Mouse (Mus musculus): ENCODE measurements at regions not wholly inside any gene's neighbourhood (a gene's known extent, or its start where the extent isn't known, plus 50 kb on each side); places are given as distances from the start of the nearest gene placed in this dataset.

DNA sequence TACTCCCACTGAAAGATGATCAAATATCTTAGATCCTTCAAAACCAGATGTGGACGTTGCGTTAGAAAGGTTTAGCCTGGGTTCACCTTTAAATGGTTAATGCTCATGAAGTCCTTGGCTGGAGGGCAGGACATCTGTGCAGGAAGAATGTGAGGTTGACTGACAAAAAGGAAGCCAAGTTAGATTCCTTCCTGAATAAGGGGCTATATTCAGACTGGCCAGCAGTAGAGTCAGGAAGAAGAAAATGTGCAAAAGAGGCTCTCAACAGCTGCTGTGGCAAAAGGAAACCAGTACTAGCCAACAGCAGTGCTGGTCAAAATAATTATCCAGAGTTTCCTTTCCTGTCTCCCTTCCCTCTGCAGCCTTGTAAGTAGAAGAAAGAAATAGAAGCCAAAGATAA, 582.0 kb upstream of the Marcks start:
- no peak for DNase-seq (ENCODE audit: low read depth, low spot score)

DNA sequence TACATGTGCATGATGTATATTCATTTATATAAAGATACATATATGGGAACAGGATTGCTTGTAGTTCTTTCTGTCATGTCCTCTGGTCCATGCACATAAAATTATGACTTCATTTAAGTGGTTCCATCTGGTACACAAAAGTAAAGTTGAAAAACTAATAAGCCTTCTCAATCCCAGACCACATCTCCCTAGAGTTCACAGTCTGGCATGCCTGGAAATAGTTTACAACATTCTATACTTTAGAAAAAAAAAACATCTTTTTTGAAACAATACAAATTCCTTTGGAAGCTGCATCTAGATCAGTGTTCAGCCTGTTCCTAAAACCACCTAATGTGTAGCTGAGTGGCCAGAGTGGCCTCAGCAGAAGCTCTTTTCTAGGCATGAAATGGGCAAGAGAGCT, 578.2 kb upstream of the Marcks start:
- DNase-seq (ENCODE audit: low read depth, low spot score), result no peak

DNA sequence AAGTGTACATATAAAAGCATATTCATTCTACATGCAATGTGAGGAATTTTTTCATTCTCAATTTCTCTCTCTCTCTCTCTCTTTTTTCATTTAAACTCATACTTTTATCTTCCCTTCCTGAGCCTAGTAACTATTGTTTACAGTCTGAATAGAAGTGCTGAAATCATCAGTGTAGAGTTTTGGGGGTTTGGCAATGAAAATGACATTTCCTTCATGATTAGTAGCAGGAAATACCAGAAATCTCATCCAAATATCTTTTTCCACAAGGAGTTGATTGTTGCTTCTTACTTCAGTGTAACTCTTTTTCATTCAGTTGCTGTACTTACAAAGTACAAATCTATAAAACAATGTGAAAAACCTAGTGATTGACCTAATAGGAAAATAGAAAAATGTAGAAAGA, 572.7 kb upstream of the Marcks start:
- DNase-seq (ENCODE audit: low read depth, low spot score), result no peak

DNA sequence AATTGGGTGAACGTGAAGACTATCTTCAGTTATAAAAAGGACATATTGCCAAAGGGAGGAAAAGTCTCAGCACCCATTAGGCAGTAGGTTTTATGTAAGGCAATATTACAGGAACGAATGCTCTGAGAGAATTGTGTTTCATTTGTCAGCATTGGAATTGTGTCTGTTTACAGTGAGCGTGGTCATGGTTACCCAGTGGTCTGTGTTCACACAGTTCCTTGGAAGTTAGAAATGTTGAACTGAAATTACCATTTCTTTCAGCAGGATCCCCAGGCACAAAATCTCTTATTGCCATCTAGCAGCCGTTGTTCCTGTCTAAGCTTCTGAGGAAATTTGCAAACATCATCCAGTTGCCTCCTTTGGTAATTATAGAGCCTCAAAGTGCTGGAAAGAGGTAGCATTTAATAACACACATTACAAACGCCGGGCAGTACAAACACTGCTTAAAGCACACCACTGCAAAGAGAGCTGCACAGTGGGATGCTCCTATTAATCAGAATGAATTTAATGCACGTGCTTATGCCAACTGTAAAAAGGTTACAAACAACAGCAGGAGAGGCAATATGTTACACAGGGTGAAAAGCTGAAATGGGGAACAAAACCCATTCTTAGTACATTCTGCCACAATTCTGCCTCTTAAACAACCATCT, 555.4 kb upstream of the Marcks start:
- DNase-seq (ENCODE audit: low read depth, low spot score), result no peak

DNA sequence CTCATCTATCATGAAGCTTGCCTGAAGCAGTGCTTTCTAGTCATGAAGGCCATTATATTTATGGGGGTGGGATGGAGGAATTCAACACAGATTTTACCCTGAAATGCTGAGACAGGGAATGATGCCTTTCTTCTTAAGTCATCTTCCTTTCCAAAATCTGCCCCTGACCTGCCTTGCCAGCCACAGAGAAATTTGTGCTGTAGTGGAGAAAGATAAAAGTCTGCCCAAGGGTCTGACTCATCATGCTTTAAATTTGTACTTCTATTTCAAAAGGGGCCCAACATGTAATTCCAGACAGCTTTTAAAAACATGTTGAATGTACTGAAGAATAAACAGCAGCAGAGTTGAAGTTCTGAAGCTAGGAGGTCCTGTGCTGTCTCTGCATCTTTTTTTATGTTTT, 554.1 kb upstream of the Marcks start:
- DNase-seq (ENCODE audit: low read depth, low spot score), result no peak

DNA sequence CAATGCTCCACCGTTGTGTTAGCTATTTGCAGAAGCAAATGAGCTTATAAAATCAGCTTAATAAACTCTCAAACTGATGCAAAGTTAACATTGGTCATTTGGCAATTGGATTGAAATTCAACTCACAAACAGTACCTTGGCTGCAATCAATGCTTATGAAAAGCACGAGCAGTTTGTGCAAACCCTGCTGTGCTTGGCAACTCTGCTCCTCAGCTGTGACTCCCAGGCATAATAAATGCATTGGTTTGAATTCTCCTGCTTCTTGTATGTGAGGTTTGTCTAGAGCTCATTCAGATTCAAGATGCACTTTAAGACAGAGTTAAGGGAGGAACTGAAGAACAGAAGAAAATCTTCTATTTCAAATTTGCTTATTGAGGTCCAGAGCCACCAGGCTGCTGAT, 553.2 kb upstream of the Marcks start:
- DNase-seq (ENCODE audit: low read depth, low spot score), result no peak

DNA sequence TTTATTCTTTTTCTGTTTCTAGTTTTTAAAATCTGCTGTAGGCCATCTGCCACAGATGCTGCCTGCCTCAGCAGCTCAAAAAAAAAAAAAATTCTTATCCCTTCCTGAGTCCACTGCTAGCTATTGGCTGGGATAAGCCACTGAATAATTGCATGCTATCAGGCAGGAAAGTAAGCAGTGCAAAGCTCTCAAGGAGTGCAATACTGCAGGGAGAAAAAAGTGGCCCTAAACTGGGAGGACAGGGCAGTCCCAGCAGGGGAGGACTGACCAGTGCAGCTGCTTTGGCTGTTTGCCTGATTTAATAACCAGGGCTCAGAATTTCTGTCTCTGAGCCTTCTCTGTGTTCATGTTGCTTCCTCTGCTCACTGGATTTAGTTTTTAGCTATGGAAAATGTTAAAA, 544.4 kb upstream of the Marcks start:
- no peak for DNase-seq (ENCODE audit: low read depth, low spot score)

DNA sequence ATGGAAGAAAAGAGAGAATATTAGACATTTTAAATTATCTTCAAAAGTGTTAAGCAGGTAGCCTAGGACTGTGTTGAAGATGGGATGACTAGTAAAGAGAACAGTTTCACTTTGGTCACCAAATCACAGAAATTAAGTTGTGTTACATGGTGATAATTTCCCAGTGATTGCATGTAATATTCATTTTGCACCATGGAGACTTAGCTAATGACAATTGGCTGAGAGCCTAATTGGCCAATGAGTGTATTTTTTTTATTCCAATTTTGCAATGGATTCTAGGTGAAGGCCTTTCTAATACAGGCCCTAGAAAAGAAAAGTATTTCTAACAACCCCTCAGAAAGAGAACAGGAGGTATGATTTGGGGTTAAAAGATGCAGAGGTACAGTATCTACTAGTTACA, 541.9 kb upstream of the Marcks start:
- DNase-seq (ENCODE audit: low read depth, low spot score), result no peak

DNA sequence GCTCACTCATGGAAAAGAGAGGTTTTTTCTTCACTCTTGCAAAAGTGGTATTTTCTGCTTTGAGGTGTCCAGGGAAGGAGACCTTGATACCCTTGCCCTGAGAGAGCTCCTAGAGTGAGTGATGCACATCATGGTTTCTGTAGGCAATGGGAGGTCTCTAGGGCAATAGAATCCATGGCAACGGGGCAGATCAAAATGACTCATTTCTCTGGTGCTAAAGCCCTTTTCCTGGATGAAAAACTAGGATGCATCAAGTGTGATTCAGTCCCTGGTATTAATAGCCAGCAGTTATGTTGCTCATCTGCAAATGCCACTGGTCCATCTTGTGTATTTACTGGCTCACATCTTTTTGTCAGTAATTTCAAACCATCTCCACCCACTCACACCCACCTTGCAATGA, 539.1 kb upstream of the Marcks start:
- DNase-seq (ENCODE audit: low read depth, low spot score), result no peak

DNA sequence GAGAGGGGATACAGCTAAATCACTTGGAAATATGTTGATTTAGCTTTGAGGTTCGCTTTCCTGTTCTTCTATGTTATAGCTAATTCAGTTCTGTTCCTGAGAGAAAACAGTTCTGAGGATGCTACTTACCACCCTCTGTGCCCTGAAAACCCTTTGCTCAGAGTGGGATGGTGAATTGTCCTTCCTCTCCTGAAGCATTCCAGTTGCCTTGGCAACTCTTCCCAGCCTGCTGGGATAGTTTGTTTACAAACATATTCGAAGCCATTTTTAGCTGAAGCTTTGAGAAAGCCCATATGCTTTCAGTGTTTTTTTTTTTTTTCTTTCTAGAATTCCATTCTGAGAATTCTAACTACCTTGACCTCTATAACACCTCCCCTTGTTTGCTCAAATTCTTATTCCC, 530.1 kb upstream of the Marcks start:
- no peak for DNase-seq (ENCODE audit: low read depth, low spot score)

DNA sequence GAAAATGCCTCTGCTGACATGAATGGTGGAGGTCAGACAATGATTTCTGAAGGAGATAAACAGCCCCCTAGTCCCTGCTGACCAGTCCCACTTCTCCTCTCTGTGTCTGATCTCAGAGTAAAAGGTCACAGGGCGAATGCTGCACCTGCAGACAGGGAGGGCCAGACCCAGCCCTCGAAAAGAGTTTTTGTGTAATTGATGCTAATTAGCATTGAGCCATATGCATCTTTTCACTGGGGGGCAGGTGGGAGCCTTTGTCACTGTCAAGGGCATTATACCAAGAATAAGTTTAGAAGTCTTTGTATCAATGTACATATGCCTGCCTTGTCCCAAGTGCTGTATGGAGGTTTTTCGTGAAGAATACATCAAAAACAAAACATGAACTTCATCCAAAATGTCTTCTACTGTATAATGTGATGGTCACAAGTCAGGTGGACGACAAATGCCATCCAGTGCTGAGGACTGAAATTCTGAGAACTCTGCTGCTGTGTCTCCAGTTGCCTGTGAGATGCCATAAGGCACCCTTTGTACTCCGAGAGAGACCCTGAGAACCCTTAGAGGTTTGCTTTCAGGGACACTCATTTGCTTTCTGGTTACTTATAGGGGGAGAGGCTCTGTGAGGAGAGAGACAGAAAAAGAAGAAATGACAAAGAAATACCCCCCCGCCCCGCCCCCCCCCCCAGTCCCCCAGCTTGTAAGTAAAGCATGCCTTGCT, 528.5 kb upstream of the Marcks start:
- DNase-seq (ENCODE audit: low read depth, low spot score), result no peak

DNA sequence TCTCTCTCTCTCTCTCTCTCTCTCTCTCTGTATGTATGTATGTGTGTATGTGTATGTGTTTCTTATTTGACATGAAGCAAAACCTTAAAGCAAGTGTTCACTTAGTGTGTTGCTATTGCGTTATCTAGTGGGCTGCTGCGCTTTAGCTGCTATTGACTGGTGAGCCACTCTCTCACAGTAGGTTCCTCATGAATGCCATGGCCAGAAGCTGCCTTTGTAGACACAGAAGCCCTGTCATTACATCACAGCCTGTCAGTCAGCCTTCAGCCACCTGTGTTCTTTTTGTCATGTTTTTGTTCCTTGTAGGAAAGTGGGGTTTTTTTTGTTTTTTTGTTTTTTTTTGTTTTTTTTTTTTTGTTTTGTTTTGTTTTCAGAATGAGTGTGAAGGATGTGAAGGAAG, 527.8 kb upstream of the Marcks start:
- no peak for DNase-seq (ENCODE audit: low read depth, low spot score)

DNA sequence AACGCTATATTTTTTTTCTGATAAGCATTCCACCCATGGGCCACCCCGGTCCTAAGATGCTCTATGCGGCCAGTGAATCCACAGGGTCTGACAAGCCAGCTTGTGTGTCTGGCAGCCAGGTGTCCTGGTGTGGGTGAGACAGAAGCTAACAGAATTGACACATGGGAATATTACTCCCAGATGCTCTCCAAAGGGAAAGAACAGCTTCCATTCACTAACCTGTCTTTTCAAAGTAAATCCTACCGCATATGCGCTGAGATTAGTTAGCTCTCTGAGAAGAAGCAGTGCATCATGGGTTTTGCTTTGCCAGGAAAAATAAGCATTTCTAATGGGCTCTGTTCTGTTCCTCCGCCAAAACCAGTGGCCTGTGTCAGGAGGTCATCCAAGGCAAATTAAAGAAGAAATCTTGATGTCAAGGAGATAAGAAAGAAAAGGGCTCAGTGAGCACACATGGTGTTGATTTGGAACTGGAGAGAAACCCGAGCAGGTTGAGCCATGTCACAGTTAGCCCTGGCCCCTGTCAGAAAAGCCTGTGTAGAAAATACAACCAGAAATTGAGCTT, 498.4 kb upstream of the Marcks start:
- DNase-seq (ENCODE audit: low read depth, low spot score), result no peak

DNA sequence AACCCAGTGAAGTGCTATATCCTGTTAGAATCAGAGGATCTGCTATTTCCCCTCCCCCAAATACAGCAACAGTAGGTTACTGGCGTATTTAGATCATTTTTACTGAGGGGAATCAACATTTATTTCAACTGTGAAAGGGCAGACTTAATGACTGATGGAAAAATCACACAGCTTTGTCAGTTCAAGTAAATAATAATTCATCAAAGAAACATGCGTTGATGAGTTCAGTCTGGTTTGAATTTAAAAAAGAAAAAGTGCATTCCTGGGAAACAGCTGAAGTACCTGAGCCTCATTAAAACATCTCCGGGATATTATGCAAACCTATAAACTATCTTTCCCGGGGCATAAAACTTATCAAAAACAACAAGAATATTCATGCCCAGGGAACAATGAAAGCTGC, 497.7 kb upstream of the Marcks start:
- no peak for DNase-seq (ENCODE audit: low read depth, low spot score)

DNA sequence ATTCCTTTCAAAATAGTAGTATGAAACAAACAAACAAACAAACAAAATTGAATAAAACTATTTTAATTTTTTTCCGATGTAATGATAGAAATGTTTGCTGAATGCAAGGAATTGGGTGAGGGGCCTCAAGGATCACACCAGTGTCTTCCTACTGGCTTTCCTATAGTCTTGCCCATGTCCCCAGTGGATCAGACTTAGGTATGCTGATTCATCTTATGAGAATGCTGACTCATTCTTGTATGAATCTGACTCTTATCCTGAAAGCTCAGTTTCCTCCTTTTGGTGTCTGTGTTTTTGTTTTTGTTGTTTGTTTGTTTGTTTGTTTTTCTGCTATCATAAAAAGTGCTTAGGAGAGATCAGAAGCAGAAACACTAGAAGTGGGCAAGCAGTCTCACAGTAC, 491.7 kb upstream of the Marcks start:
- DNase-seq (ENCODE audit: low read depth, low spot score), result no peak

DNA sequence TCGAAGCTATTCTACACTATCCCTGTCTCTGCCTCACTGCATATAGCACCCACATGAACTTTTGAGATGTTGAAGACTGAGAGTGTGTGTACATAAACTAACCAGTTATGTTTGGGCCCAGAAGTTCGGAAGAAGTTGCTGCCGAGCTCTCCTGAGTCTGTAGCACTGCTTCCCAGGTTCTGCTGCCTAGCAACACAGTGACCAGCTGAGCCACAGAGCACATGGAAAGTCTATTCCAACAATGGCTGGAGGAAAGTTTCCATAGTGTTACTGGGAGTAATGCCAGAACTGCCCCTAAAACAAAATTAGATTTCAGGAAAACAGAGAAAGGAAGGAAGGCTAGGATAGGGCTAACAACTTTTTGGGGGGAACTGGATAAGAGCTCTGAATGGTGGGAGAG, 489.2 kb upstream of the Marcks start:
- no peak for DNase-seq (ENCODE audit: low read depth, low spot score)

DNA sequence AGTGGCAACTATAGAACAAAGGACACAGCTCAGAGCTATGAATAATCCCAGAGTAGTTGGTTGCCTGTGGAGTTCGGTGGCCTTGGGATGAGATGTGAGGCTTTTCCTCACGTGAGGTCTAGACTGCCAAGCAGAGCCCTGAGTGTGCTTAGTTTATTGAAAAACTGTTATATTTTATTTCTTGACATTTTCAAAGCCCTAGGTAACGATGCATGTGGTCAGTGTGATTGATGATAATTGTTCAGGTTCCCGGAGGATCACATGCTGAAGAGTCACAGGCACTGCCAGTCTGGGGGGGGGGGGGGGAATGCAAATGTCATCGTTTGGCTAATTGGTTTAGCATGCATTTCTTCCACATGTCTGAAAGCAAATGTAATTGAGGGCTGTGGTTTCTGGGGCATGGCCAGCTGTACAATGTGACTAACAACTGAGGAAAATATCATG, 488.1 kb upstream of the Marcks start:
- DNase-seq (ENCODE audit: low read depth, low spot score), result no peak

DNA sequence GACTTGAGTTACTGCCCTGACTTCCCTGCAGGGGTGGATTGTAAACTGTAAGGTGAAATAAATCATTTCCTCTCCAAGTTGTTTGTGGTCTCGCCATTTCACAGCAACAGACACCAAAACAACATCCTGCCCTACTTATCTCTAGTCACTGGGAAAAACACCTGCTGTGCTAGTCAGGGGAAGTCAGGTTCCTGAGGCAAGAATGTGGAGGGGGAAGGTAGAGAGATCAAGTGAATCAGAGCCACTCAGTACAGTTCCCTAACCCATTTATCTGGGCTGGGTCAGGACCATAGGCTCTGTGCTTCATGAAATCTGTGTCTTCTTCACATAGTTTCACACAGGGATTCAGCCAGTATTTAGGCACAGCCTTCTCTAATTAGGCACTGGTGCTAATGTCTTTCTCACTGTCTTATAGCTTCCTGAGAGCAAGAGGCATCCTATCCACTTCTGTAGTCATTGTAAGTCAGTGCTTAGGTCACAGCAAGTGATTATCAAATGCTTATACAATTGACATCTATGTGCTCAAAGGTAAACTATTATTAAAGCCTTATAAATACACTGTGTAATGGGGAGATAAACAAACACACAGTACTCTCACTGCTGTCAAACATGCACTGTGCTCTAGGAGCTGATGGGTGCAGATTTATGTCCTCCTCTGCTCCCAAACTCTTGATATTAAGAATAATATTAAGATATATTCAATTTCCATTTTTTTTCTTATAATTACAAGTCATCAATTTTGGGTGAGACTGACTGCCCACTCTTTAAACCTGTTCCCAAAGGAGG, 487.4 kb upstream of the Marcks start:
- DNase-seq (ENCODE audit: low read depth, low spot score), result no peak

DNA sequence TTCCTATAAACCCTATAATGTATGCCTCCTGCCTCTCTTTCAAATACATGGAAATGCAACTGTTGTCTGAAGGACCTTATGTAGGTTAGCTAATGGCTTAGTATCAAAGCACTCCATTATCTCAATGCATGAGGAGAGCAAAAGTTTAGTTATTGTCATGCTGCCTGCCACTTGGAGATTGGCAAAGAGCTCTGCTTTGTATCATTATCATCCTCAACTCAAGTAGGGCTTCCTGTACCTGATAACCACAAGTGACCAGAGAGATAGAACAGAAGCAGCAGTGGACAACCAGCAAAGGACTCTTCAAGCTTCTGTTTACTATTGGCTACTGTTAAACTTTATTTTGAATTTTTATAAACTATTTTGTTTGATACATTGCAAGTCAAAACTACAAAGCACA, 484.3 kb upstream of the Marcks start:
- no peak for DNase-seq (ENCODE audit: low read depth, low spot score)

DNA sequence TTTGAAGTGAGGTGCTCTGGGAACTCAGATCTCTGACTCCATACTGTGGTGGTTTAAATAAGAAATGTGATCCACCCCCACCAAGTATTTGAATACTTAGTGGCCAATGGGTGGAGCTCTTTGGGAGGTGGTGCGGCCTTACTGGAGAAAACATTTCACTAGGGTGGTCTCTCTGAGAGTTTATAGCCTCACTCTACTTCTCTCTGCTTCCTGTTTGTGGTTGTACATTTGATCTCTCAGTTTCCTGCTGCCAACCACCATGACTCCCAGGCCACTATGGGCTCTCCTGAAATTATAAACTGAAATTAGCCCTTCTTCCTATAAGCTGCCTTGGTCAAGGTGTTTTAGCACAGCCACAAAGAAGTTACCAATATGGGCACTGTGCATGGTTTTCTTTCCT, 479.9 kb upstream of the Marcks start:
- DNase-seq (ENCODE audit: low read depth, low spot score), result no peak

DNA sequence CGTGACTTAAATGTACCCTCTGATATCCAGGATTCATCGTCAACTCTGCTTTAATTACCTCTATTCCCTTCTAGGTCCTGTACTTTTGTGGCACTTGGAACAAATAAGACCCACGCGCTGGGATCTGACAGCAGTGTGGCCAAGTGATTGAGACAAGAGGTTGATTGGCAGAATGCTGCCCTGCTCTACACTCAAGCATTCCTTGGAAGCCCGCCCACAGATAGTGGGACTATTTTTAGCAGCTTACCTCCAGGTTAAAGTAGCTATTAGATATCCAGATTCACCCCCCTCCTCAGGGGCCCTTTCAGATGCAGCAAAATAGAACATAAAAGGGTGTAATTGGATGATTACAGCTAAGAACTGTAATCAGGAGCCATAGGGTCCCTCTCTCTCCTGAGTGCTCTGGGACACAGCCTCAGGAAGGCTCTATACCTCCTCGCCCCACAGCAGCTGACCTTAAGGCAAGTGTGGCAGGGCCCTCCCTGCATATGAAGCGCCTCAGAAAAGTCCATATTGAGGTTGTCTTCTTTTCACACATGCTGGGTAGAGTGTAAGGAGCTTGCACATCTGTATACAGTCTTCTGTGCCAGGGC, 479.1 kb upstream of the Marcks start:
- no peak for DNase-seq (ENCODE audit: low read depth, low spot score)

Data from CD4-positive, CD25-positive, alpha-beta regulatory T cell, adult 2 months (primary cell).